Mouse (Mus musculus): ENCODE results near the gene Strn4.
A peak's percentile ranks its signal among the peaks of the same experiment; 100 is the strongest.

The Strn4 gene

GRCm38 (mm10) chr7:16842645-16843063 is 27.0 kb downstream of the Strn4 start, which contains the start of gene Prkd2:
Prkd2 (plus strand) TSS chr7:16842902.
- DNase-seq, result peak; percentile 86

DNA sequence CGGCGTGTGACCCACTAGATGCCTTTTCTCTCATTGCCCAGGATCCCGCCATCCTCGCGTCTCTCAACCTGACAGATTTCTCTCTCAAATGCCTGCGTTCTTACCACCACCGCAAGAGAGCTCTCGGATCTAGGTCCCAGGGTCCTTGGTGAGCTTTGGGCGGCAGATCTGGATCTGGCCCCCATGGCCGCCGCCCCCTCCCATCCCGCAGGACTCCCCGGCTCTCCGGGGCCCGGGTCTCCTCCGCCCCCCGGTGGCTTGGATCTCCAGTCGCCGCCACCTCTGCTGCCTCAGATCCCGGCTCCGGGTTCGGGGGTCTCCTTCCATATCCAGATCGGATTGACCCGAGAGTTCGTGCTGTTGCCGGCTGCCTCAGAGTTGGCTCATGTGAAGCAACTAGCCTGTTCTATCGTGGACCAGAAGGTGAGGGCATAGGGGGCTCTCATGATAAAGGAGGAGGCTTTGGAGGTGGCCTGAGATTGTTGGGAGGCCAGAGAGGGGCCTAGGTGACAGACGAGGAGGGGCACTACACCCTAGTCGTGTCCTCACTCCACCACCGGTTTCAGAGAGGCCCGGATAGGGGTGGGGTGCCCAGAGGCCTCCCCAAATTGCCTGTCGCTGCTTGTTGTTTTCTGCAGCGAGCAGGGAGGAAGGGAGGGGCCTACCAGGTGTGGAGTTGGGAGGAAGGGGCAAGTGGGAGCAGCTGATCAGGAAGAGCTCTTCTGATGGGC is 27.9 kb downstream of the Strn4 start:
- peak; percentile 51 for DNase-seq

GRCm38 (mm10) chr7:16844696-16845071 is 29.0 kb downstream of the Strn4 start:
- DNase-seq, result no peak

DNA sequence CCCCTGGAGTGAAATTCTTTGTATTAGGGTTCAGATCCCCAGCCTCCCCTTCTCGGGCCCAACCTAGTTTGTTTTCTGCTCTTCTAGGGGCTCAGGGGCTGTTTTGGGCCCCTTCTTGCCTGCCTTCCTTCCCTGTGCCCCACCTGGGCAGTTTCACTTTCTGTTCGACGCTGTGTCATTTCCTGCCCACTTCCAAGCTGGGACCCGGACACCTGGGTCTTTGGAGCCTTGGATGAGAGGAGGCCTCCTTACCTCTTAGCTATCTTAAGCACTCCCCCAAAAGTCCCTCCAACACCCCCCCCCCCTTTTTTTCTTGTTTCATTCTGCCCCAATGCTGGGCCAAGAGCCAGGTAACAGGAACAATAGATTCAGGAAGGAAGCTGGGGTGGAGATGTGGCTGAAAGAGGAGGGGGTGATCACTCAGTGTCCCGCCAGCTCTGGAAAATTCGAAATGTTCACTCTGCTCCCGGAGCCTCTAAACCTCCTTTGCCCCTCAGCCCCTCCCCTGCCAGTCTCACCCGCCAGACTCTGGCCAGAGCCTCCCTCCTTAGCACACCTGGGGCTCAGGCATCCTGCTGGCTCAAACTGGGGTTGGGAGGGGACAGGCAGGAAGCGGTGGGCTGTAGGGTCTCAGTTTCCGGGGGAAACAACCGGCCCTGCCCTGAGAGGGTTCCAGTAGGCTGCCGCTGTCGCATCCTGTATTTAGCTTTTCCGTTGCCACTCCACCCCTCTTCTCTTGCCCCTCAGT is 29.6 kb downstream of the Strn4 start:
- DNase-seq, result no peak

GRCm38 (mm10) chr7:16845820-16846167 is 30.1 kb downstream of the Strn4 start:
- DNase-seq, result no peak

- no peak for DNase-seq
Measured at GRCm38 (mm10) chr7:16846775-16847174, 31.1 kb downstream of the Strn4 start.

GRCm38 (mm10) chr7:16847507-16847906 is 31.8 kb downstream of the Strn4 start:
- DNase-seq, result no peak

DNA sequence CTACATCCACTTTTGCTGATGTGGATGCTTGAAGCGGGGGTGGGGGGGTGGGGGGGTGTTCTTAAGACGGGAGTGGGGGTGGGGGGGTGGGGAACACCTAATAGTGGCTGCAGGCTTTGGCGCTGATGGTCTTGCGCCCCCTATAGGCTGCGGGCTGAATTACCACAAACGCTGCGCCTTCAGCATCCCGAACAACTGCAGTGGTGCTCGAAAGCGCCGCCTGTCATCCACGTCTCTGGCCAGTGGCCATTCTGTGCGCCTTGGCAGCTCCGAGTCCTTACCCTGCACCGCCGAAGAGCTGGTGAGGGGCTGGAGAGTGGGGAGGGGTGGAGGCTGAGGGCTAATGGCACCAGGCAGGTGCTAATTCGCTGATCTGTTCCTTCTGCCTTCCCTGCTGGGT is 32.9 kb downstream of the Strn4 start:
- peak; percentile 81 for DNase-seq

DNA sequence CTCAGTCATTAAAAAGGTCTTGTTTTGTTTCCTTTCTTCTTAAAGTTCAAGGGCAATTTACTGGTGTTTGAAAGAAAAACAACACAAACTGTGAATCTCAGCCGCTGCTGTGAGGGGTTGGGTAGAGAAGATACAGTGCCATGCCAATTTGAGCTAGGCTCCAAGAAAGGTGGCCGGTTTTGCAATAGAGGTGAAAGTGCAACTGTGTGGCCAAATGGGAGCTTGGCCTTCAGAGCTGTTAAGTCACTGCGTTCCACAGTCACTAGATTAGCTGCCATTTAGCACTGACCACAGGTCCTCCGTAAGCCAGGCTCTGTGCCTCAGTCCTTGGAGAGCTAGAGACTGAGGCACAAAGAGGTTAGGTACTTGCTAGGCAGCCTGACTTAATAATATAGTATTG is 35.9 kb downstream of the Strn4 start:
- DNase-seq, result no peak

DNA sequence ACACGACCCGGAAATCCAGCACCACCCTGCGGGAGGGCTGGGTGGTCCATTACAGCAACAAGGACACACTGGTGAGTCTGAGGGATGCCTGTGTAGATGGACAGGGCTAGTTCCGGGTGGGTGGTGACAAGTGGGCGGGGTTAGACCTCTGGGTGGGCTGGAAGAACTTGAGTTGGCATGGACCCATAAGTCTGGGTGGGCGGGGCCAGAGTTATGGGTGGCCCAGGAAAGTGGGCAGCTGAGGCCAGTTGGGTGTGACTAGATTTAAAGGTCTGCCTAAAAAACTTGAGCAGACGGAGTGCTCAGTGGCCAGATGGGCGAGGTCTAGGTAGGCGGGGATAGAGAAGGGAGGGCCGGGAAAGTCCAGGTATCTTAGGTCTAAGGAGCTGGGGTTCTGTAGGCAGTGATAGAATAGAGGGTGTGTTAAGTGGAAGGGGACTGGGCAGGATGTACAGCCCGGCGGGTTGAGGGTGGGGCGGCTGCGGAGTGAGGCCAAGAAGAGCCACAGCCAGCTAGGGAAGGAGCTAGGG is 37.7 kb downstream of the Strn4 start:
- no peak for DNase-seq

DNA sequence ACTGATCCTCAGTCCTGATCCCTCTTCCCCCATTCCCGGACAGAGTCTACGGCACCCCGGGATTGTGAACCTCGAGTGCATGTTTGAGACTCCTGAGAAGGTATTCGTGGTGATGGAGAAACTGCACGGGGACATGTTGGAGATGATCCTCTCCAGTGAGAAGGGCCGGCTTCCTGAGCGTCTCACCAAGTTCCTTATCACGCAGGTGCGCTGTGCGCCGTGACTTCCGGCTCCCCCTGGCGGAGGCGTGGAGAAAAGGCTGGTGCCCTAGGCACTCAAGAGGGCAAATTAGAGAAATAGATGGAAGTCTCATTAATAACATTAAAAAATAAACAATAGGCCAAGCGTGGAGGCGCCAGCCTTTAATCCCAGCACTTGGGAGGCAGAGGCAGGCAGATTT is 42.6 kb downstream of the Strn4 start:
- DNase-seq, result no peak

DNA sequence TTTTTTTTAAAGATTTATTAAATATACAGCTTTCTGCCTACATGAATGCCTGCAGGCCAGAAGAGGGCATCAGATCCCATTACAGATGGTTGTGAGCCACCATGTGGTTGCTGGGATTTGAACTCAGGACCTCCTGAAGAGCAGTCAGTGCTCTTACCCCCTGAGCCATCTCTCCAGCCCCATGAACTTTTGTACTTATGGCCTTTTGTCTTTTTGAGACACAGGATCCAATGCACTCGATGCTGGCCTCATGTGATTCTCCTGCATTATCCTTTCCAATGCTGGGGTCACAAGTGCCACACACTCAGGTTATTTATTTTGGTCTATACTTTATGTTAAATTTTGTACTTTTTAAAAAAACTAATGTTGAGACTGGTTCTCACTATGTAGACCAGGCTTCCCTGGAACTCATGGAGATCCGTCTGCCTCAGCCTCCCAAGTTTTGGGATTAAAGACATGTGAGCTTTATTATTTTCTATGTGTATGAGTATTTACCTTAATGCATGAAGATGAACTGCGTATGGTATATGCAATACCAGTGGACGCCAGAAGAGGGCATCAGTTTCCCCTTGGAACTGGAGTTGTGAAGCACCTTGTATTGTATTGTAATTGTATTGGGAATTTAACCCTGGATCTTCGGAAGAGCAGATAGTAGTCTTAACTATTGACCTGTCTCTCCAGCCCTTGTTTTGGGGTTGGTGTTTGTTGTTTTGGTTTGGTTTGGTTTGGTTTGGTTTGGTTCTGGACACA is 44.4 kb downstream of the Strn4 start:
- no peak for DNase-seq

- DNase-seq, result no peak
Measured at GRCm38 (mm10) chr7:16867488-16867887, 51.8 kb downstream of the Strn4 start.

- DNase-seq, result peak; percentile 99
Measured at GRCm38 (mm10) chr7:16869497-16869896, 53.8 kb downstream of the Strn4 start.

DNA sequence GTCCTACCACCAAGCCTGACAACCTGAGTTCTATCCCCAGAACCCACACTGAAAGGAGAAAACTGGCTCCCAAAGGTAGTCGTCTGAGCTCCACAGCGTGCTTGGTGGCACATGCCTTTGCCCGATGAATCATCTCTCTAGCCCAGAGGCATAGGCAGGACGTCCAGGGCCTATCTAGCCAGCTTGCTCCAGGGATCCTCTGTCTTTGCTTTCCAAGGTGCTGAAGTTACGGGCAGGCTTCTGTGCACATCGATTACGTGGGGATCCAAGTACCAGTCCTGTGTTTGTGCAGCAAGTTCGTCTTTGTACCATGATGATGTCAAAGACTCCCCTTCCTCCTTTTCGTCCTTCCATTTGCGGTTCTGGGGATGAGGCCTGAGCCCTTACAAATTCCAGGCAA is 55.9 kb downstream of the Strn4 start:
- DNase-seq, result no peak

DNA sequence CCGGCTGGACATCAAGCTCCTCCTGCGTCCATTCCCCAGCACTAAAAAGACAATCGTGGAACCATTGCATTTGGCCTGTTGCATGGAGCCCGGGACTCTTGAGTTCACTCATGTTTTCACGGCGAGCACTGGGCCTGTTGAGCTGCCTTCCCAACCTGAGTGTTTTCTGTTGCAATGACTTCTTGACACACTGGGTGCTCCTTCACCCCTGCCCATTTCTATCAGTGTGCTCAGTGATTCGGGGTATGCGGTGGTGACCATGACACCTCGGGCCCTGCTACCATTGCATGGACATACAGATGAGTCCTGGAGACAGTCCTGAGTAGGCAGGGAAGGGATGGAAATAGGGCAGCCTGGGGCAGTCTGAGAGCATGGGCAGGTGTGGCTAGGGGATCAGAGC is 56.8 kb downstream of the Strn4 start:
- DNase-seq, result no peak

- no peak for DNase-seq
Measured at GRCm38 (mm10) chr7:16873392-16873791, 57.7 kb downstream of the Strn4 start.

DNA sequence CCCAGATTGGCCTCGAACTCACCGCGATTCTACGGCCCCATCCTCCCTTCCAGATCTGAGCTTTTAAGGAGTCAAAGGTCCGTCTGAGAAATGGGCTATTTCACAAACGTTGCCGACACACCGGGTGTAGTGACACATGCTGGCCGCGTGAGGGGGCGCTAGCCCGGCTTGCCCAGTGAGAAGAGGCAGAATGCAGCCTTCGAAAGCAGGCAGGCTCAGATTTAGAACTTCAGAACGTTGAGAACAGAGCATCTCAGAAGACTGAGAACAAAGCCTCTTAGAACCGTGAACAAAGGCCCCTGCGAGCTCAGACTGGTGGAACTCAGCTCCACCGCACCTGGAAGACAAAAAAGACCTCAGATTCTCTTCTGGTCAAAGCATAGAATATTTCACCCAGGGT is 58.5 kb downstream of the Strn4 start:
- peak; percentile 85 for DNase-seq

DNA sequence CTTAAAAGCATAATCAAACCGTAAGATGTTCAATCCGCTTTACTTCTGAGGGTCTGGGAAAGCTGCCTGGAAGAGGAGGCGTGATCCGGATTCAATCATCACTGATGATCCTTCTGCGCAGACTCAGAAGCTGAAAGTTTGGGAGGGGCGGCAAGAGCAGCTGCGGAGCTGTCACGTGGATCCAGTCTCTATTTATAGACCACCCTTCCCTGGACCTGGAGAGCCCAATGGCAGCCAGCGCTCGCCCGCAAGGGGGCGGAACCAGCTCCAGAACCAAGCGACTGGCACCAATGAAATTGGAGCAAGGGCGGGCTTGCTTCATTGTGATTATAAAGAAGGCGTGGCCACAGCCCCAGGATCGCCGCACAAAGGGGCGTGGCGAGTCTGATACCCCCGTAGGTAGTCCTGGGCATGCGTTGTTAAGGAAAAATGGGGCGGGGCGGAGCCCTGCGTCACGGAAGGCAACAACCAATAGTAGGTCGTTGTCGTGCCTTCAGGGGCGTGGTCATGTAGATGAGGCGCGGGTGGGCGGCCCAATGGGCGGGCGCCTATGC is 59.1 kb downstream of the Strn4 start:
- DNase-seq, result peak; percentile 100

DNA sequence AGATGAGACGGTGACA is 59.4 kb downstream of the Strn4 start, which contains the start of gene Dact3:
Gene Dact3 (plus strand): TSS at position 8 of the 16 bp plus-strand sequence.
- DNase-seq, result no peak

GRCm38 (mm10) chr7:16875326-16875725 is 59.6 kb downstream of the Strn4 start:
- DNase-seq, result no peak

GRCm38 (mm10) chr7:16876006-16876405 is 60.3 kb downstream of the Strn4 start:
- DNase-seq, result peak; percentile 50

- peak; percentile 80 for DNase-seq
Measured at GRCm38 (mm10) chr7:16876608-16877007, 60.9 kb downstream of the Strn4 start.

- no peak for DNase-seq
Measured at GRCm38 (mm10) chr7:16877717-16878116, 62.0 kb downstream of the Strn4 start.

Measured in cerebellum, adult 9-11 months (tissue).